Mouse (Mus musculus): Measurements from ENCODE around the gene Lurap1l. TPM values are rescaled to one million over a fixed set of nuclear protein-coding genes. Genes with fewer than 3 reads are reported as not detected.

Lurap1l gene
- polyA plus RNA-seq, 1 experiment from 2014 or later = 31.2 TPM

DNA sequence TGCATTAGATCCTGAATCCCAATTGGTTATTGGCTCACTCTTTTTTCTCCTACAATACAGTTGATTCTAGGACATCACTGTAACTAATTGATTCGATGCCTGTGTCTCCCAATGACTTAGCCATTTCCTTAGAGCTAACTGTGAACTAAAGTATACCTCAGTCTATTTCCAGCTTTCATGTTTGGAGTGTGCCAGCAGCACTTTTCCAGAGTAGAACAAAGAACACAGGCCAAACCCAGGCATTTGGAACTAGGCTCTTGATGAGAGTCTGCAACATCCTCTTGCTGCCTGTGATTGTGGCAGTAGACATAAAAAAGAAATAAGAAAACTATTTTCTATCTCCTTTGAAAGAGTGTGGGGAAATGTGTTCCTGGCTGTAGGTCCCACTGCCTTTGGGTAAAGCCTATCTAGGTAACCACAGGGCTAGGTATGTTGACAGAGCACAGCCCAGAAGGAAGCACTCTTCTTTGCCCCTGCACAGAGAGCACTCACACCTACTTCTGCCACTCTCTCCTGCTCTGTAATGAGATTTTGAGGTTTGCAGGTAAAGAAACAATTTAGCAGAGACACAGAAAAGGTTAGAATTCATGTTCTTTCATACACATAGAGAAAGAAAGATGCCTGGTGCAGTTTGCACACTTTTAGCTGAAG is 8.9 kb downstream of the Lurap1l start:
- Histone ChIP-seq H3K9ac (no peak overlapping the region), H3K36me3 (no peaks in the 10 kb centered on the region), H3K4me2 (no peak overlapping the region), H3K4me1 (0 out of 2 replicates have a peak, but pooled peaks cover 2% of the 10 kb centered on the region), H3K9me3 (no peaks in the 10 kb centered on the region), H3K4me3 (no peak overlapping the region), H3K27ac (no peak overlapping the region), H3K27me3 (no peaks in the 10 kb centered on the region)
- WGBS = 74% methylated on average over 1 of the region's 1 CpGs
- ATAC-seq (ENCODE audit: insufficient number of reproducible peaks, low FRiP score, low TSS enrichment, low read depth) = no peak

- Histone ChIP-seq H3K4me1 (0 out of 2 replicates have a peak, but pooled peaks cover 2% of the 10 kb centered on the region), H3K36me3 (no peaks in the 10 kb centered on the region), H3K9ac (no peak overlapping the region), H3K4me2 (no peak overlapping the region), H3K27ac (no peak overlapping the region), H3K27me3 (no peaks in the 10 kb centered on the region), H3K9me3 (no peaks in the 10 kb centered on the region), H3K4me3 (no peak overlapping the region)
- no peak for ATAC-seq (ENCODE audit: insufficient number of reproducible peaks, low FRiP score, low TSS enrichment, low read depth)
- 78% methylated on average over 4 of the region's 4 CpGs for WGBS
Observed at GRCm38 (mm10) chr4:80921646-80922489, 11.4 kb downstream of the Lurap1l start.

- Histone ChIP-seq H3K4me1 (no peaks in the 10 kb centered on the region), H3K9me3 (no peaks in the 10 kb centered on the region), H3K4me3 (no peak overlapping the region), H3K27ac (no peak overlapping the region), H3K36me3 (no peaks in the 10 kb centered on the region), H3K9ac (no peak overlapping the region), H3K27me3 (no peaks in the 10 kb centered on the region), H3K4me2 (no peak overlapping the region)
- WGBS = 83% methylated on average over 2 of the region's 2 CpGs
- ATAC-seq (ENCODE audit: insufficient number of reproducible peaks, low FRiP score, low TSS enrichment, low read depth) = no peak
Observed at GRCm38 (mm10) chr4:80922654-80923053, 12.2 kb downstream of the Lurap1l start.

DNA sequence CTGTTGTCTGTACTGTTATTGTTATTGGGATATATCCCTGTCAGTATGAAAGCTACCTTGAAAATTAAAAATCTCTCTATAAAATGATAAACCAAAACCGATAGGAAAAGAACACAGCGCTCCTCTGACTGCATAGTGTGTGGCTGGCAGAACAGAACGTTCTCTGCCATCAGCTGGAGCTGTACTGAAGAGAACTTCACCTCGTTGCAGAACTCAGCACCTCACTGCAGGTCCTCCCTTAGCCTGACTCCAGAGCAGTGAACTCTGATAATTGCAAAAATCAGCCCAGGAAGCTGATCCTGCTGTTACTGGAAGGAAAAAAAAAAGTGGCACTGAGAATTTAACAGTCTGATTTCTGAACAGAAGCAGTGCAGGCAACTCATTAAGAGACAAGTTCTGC is 14.4 kb downstream of the Lurap1l start:
- 58% methylated on average over 4 of the region's 4 CpGs for WGBS
- Histone ChIP-seq H3K9ac (no peak overlapping the region), H3K36me3 (no peaks in the 10 kb centered on the region), H3K9me3 (no peaks in the 10 kb centered on the region), H3K4me2 (no peak overlapping the region), H3K27ac (no peak overlapping the region), H3K4me3 (no peak overlapping the region), H3K4me1 (no peaks in the 10 kb centered on the region), H3K27me3 (no peaks in the 10 kb centered on the region)
- no peak for ATAC-seq (ENCODE audit: insufficient number of reproducible peaks, low FRiP score, low TSS enrichment, low read depth)

GRCm38 (mm10) chr4:80925752-80926519 is 15.5 kb downstream of the Lurap1l start:
- Histone ChIP-seq H3K36me3 (no peaks in the 10 kb centered on the region), H3K4me2 (no peak overlapping the region), H3K9ac (no peak overlapping the region), H3K27ac (no peak overlapping the region), H3K27me3 (no peaks in the 10 kb centered on the region), H3K9me3 (no peaks in the 10 kb centered on the region), H3K4me3 (no peak overlapping the region), H3K4me1 (no peaks in the 10 kb centered on the region)
- 81% methylated on average over 6 of the region's 6 CpGs for WGBS
- no peak for ATAC-seq (ENCODE audit: insufficient number of reproducible peaks, low FRiP score, low TSS enrichment, low read depth)

DNA sequence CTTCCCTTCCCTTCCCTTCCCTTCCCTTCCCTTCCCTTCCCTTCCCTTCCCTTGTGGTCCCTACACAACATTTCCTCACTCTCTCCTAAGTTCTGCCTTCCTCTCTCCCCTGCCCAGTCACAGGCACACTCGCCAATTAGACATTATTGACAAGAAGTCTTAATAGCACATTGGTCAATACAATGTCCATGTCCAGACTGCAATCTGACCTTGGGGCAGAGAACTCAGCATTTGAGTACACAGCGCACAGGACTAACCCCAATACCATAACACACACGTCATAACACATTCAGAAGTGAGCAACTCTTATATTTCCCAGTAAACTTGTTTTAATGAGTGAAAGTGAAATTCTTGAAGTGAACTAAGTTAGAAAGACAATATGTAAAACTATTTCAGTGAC is 24.3 kb downstream of the Lurap1l start:
- Histone ChIP-seq H3K27me3 (no peaks in the 10 kb centered on the region), H3K36me3 (no peaks in the 10 kb centered on the region), H3K9me3 (no peaks in the 10 kb centered on the region), H3K9ac (no peak overlapping the region), H3K4me1 (no peaks in the 10 kb centered on the region), H3K4me3 (no peak overlapping the region), H3K4me2 (no peak overlapping the region), H3K27ac (no peak overlapping the region)
- WGBS = 89% methylated on average over 3 of the region's 3 CpGs
- ATAC-seq (ENCODE audit: insufficient number of reproducible peaks, low FRiP score, low TSS enrichment, low read depth) = no peak

- Histone ChIP-seq H3K4me1 (no peaks in the 10 kb centered on the region), H3K9me3 (no peaks in the 10 kb centered on the region), H3K27ac (no peak overlapping the region), H3K36me3 (no peaks in the 10 kb centered on the region), H3K27me3 (no peaks in the 10 kb centered on the region), H3K9ac (no peak overlapping the region), H3K4me2 (no peak overlapping the region), H3K4me3 (no peak overlapping the region)
- WGBS = 79% methylated on average over 2 of the region's 2 CpGs
- ATAC-seq (ENCODE audit: insufficient number of reproducible peaks, low FRiP score, low TSS enrichment, low read depth) = no peak
Observed at GRCm38 (mm10) chr4:80939115-80939514, 28.7 kb downstream of the Lurap1l start.

DNA sequence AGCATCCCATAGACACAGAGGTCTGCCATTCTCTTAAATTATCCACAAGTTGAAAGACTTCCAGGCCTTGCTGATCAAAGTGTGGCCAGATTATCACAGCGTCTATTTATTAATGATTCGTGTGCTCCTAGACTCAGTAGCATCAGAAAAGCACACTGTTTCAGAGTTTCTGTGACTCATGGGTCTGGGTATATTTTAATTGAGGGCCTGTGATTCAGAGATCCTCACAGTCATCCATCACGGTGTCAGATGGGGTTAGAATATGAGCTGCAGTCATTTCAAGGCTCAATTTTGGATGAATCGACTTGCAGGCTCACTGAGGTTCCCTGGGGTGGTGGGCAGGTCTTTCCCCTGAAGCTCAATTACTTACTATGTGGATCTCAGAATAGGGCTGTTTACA is 30.5 kb downstream of the Lurap1l start:
- H3K27ac ChIP-seq = no peak overlapping the region
- H3K4me3 ChIP-seq = no peak overlapping the region
- 79% methylated on average over 4 of the region's 4 CpGs for WGBS
- no peaks in the 10 kb centered on the region for H3K36me3 ChIP-seq
- H3K9ac ChIP-seq = no peak overlapping the region
- ATAC-seq (ENCODE audit: insufficient number of reproducible peaks, low FRiP score, low TSS enrichment, low read depth) = no peak
- H3K27me3 ChIP-seq = no peaks in the 10 kb centered on the region
- H3K9me3 ChIP-seq = no peaks in the 10 kb centered on the region
- no peaks in the 10 kb centered on the region for H3K4me1 ChIP-seq
- H3K4me2 ChIP-seq = no peak overlapping the region

DNA sequence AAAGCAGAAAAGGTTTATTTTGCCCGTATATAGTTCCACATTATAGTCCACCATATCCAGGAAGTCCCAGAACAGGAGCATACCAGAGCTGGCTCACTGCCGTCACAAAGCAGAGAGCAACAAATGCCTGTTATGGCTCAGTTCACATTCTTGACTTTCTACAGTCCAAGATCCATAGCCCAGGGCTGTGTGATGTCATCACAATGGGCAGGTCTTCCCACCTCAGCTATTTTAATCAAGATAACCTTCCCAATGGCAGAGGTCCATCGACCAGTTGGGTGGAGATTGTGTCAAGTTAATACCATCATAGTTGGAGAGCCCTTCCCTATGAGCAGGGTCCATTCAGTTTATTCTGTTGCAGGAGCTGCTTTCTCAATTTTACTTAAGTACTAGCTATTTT is 31.5 kb downstream of the Lurap1l start:
- no peaks in the 10 kb centered on the region for H3K36me3 ChIP-seq
- H3K9ac ChIP-seq = no peak overlapping the region
- no peak overlapping the region for H3K4me2 ChIP-seq
- ATAC-seq (ENCODE audit: insufficient number of reproducible peaks, low FRiP score, low TSS enrichment, low read depth) = no peak
- H3K9me3 ChIP-seq = no peaks in the 10 kb centered on the region
- no peaks in the 10 kb centered on the region for H3K4me1 ChIP-seq
- no peaks in the 10 kb centered on the region for H3K27me3 ChIP-seq
- no peak overlapping the region for H3K4me3 ChIP-seq
- 74% methylated on average over 3 of the region's 3 CpGs for WGBS
- H3K27ac ChIP-seq = no peak overlapping the region

DNA sequence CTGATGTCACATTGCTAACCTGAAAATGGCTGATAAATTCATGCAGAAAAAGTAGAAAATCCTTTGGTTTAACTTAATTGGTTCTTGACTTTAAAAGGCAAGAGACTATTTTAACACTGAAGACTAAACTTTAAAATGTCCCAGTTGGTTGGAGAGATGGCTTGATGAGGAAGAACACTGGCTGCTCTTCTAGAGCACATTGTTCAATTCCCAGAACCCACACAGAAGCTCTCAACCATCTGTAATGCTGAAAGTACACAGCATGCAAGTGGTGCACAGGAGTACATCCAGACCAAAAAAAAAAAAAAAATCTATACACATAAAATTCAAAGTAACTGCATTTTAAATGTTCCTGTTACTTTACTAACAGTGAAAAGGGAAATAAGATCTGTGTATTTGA is 34.2 kb downstream of the Lurap1l start:
- no peak for ATAC-seq (ENCODE audit: insufficient number of reproducible peaks, low FRiP score, low TSS enrichment, low read depth)
- H3K9ac ChIP-seq = no peak overlapping the region
- H3K27me3 ChIP-seq = no peaks in the 10 kb centered on the region
- no peaks in the 10 kb centered on the region for H3K9me3 ChIP-seq
- no peak overlapping the region for H3K27ac ChIP-seq
- H3K4me3 ChIP-seq = no peak overlapping the region
- H3K4me2 ChIP-seq = no peak overlapping the region
- no peaks in the 10 kb centered on the region for H3K36me3 ChIP-seq
- no peaks in the 10 kb centered on the region for H3K4me1 ChIP-seq

- no peaks in the 10 kb centered on the region for H3K27me3 ChIP-seq
- H3K36me3 ChIP-seq = no peaks in the 10 kb centered on the region
- H3K27ac ChIP-seq = no peak overlapping the region
- no peak overlapping the region for H3K9ac ChIP-seq
- no peak for ATAC-seq (ENCODE audit: insufficient number of reproducible peaks, low FRiP score, low TSS enrichment, low read depth)
- H3K9me3 ChIP-seq = no peaks in the 10 kb centered on the region
- H3K4me2 ChIP-seq = no peak overlapping the region
- no peaks in the 10 kb centered on the region for H3K4me1 ChIP-seq
- H3K4me3 ChIP-seq = no peak overlapping the region
Observed at GRCm38 (mm10) chr4:80949110-80949509, 38.7 kb downstream of the Lurap1l start.

DNA sequence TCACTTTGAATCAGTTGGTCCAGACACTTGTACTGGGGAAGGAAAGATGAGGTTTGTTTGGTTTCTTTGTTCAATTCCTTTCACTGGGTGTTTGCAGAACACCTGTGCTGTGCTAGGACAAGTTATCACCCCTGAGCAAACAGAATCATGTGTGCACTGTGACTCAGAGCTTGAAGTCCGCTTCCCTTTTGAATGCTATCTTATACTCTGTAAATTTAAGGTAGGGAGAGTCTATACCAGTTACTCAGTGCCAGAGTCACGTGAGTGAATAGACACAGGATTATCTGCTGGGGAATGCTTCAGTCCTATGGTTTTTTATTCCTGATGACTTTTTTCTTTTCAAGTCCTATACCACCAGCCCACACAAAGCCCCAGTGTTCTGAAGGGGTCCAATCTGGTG is 39.3 kb downstream of the Lurap1l start:
- Histone ChIP-seq H3K4me3 (no peak overlapping the region), H3K27ac (no peak overlapping the region), H3K36me3 (no peaks in the 10 kb centered on the region), H3K9me3 (no peaks in the 10 kb centered on the region), H3K9ac (no peak overlapping the region), H3K4me1 (no peaks in the 10 kb centered on the region), H3K27me3 (no peaks in the 10 kb centered on the region), H3K4me2 (no peak overlapping the region)
- no peak for ATAC-seq (ENCODE audit: insufficient number of reproducible peaks, low FRiP score, low TSS enrichment, low read depth)
- 76% methylated on average over 2 of the region's 2 CpGs for WGBS
